Mouse (Mus musculus): ENCODE results near the gene Kpna3.
"Not testable (repeated sequence)": the region's sequence is repeated elsewhere in the genome, so short reads cannot be mapped to it uniquely, and the experiment has no call there.

Kpna3 gene

GRCm38 (mm10) chr14:61394745-61395144, 44.9 kb downstream of the Kpna3 start:
- DNase-seq (ENCODE audit: low spot score), result no peak

- DNase-seq (ENCODE audit: low spot score), result no peak
Observed at GRCm38 (mm10) chr14:61390586-61390985, 49.1 kb downstream of the Kpna3 start.

GRCm38 (mm10) chr14:61367290-61367689, 72.4 kb downstream of the Kpna3 start:
- DNase-seq (ENCODE audit: low spot score), result no peak

- DNase-seq (ENCODE audit: low spot score), result no peak
Observed at GRCm38 (mm10) chr14:61364656-61365055, 75.0 kb downstream of the Kpna3 start.

- no peak for DNase-seq (ENCODE audit: low spot score)
Observed at GRCm38 (mm10) chr14:61363734-61364133, 75.9 kb downstream of the Kpna3 start.

- no peak for DNase-seq (ENCODE audit: low spot score)
Observed at GRCm38 (mm10) chr14:61362268-61362667, 77.4 kb downstream of the Kpna3 start.

GRCm38 (mm10) chr14:61360981-61361511, 78.6 kb downstream of the Kpna3 start:
- no peak for DNase-seq (ENCODE audit: low spot score)

GRCm38 (mm10) chr14:61360131-61360980, 79.3 kb downstream of the Kpna3 start, which contains the start of gene Ebpl:
Ebpl (minus strand) TSS chr14:61360439.
- peak; percentile 94 for DNase-seq (ENCODE audit: low spot score)

- no peak for DNase-seq (ENCODE audit: low spot score)
Observed at GRCm38 (mm10) chr14:61354251-61355235, 85.1 kb downstream of the Kpna3 start.

GRCm38 (mm10) chr14:61350808-61351207, 88.9 kb downstream of the Kpna3 start:
- no peak for DNase-seq (ENCODE audit: low spot score)

- DNase-seq (ENCODE audit: low spot score), result no peak
Observed at GRCm38 (mm10) chr14:61349876-61350275, 89.8 kb downstream of the Kpna3 start.

GRCm38 (mm10) chr14:61346827-61347698, 92.6 kb downstream of the Kpna3 start:
- DNase-seq (ENCODE audit: low spot score), result no peak

- DNase-seq (ENCODE audit: low spot score), result peak; percentile 23
Observed at GRCm38 (mm10) chr14:61344590-61344989, 95.1 kb downstream of the Kpna3 start.

- DNase-seq (ENCODE audit: low spot score), result no peak
Observed at GRCm38 (mm10) chr14:61339381-61339780, 100.3 kb downstream of the Kpna3 start.

- DNase-seq (ENCODE audit: low spot score), result peak; percentile 72
Observed at GRCm38 (mm10) chr14:61330996-61331561, 108.6 kb downstream of the Kpna3 start.

- peak; percentile 31 for DNase-seq (ENCODE audit: low spot score)
Observed at GRCm38 (mm10) chr14:61330591-61330990, 109.1 kb downstream of the Kpna3 start.

GRCm38 (mm10) chr14:61327618-61328450, 111.8 kb downstream of the Kpna3 start:
- DNase-seq (ENCODE audit: low spot score), result peak; percentile 38

- not testable (repeated sequence) for DNase-seq (ENCODE audit: low spot score)
Observed at GRCm38 (mm10) chr14:61327007-61327406, 112.7 kb downstream of the Kpna3 start.

- DNase-seq (ENCODE audit: low spot score), result no peak
Observed at GRCm38 (mm10) chr14:61322740-61323139, 116.9 kb downstream of the Kpna3 start.

- no peak for DNase-seq (ENCODE audit: low spot score)
Observed at GRCm38 (mm10) chr14:61321200-61321599, 118.5 kb downstream of the Kpna3 start.

Data from ovary, postnatal 36 days (tissue).